Mouse (Mus musculus) fat pad, adult 2 months (tissue): ENCODE measurements around the gene Farsa.
"Not testable (repeated sequence)": the region's sequence is repeated elsewhere in the genome, so short reads cannot be mapped to it uniquely, and the experiment has no call there.

ENCODE experiments used
- DNase-seq: peaks from one replicate; pipeline ENCODE4 v3.0.0-alpha.2; 2011; ENCODE audit warnings: low read depth, low spot score; ENCODE audit errors: extremely low read depth

The Farsa gene

DNA sequence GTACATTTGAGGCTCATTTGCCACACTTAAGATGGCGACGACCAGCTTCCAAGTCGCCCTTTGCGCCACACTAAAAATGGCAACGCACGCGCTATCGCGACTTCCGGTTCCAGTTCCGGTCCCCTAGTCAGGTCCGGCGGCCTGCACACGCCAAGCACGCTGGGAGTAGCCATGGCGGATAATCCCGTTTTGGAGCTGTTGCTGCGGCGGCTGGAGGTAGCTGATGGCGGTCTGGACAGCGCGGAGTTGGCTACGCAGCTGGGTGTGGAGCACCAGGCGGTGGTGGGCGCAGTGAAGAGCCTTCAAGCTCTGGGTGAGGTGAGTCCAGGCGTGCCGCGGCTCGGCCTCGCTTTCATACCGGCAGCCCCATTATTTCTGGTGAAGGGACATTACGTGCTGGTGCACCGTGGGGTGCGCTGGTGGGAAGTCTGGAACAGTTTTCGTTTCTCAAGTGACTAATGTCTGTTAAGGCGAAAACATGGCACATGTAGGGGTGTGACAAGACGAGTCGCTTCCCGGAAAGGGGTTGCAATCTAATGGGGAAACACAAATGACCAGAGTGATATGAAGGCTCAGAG lies at the start of gene Farsa:
Gene Farsa, plus strand, starts transcription at position 126 of the 578 bp plus-strand sequence.
- DNase-seq, result peak; percentile 45

DNA sequence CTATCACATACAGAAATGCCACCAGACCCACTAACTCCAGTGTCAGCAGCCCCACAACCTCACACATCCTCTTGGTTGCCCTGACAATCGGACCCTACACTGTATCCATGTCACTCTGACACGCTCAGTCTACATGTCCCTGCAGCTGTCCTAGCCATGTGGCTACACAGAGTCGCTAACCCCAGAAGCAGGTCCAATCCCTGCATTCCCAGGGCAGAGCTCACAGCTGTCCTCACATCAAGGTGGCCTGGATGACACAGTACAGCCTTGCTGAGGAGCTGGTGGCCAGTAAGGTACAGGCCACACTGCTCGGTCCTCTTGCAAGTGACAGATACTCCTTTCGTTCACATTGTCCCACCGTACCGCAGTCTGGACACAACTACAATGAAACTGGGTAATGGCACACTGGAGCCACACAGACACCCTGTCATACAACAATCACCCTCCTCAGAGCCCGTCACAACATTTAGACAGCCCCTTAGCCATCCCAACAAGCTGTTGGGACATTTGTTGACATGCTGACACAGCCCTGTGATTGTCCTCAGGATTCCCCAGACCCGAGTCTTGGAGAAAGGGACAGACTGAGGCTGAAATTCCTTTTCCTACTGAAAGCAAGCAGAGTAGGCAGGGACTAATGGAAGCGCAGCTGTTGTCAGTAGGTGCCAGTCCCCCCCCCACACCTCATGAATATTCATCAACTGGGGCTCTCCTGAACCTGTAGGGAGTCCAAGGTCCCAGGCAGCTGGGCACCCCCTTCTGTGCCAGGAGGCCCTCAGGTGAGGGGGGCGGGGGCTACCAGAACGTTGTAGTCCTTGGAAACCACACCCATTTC lies 47.5 kb upstream of the Farsa start:
- DNase-seq, result no peak

DNA sequence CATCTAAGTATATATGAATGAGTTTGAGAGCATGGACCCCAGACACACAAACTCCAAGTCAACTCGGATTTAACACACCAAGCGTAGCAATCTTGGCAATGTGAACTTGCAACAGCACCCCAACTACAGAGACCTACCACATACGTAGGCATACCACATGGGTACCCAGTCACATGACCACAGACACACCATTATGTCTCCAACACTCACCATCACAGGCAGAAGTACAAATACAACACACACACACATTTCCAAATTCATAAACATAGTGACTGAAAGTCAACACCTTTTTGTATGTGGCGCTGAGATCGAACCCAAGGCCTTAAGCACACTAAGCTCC lies 46.9 kb upstream of the Farsa start:
- no peak for DNase-seq

GRCm38 (mm10) chr8:84810896-84811295 lies 45.9 kb upstream of the Farsa start:
- no peak for DNase-seq

- no peak for DNase-seq
These were observed 45.5 kb upstream of the Farsa start for GRCm38 (mm10) chr8:84811303-84811702.

DNA sequence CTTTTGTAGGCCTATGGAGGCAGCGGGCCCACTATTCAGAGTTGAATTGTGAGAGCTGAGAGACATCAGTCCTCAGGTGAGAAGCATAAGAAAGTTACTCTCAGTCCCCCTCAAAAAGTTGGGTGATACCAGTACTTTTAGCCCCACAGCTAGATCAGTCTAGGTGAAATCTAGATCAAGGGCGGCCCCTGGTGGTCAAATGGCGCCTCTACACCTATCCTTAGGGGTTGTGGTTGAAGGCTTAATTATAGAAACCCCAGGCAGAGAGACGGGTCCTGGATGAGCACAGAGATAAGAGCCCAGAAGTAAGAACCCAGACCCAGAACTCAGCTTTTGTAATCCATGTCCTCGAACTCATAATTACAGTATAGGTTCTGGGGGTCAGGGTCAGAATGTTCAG lies 43.7 kb upstream of the Farsa start:
- DNase-seq, result no peak

GRCm38 (mm10) chr8:84813830-84814229 lies 43.0 kb upstream of the Farsa start:
- DNase-seq, result no peak

- no peak for DNase-seq
These were observed 42.6 kb upstream of the Farsa start for GRCm38 (mm10) chr8:84814240-84814554.

- no peak for DNase-seq
These were observed 42.0 kb upstream of the Farsa start for GRCm38 (mm10) chr8:84814555-84815441.

DNA sequence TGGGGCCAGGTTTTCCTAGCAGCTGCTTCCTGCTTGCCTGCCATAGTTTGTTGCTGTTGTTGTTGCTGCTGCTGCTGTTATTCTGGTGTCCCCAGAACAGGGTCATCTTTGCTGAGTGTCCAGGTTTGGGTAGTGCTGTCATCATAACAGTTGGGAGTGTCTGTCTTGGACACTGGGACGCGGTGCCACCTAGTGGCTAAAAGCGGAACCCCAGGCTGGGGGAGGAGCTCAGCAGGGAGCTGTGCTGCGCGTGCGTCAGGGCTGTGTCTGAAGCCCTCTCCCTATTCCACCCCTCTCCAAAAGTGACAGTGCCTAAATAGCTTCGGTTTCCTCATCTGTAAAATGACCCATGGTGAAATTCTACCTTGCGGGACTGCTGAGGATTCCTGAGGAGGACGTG lies 41.2 kb upstream of the Farsa start:
- DNase-seq, result no peak

- DNase-seq, result no peak
These were observed 40.7 kb upstream of the Farsa start for GRCm38 (mm10) chr8:84816117-84816516.

DNA sequence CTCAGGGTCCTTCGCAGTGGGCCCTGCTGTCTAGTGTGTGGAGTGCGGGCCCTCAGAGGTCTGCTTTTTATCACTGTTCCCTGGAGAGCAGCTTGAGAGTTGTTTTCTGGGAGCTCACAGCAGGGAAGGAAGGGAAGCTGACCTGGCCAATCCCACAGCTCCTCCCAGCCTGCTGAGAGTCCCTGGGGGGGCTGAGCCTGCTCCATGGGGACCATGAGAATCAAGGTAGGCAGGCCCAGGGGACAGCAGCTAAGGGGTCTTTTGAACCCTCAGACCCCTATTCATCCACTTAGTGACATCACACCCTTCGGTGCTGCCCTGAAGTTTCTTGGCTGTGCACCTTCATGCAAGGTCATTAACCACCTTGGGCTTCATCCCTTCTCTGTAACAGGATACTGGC lies 34.1 kb upstream of the Farsa start, which contains the start of gene Dand5:
Gene Dand5, minus strand, starts transcription at position 101 of the 400 bp plus-strand sequence.
- DNase-seq, result no peak

DNA sequence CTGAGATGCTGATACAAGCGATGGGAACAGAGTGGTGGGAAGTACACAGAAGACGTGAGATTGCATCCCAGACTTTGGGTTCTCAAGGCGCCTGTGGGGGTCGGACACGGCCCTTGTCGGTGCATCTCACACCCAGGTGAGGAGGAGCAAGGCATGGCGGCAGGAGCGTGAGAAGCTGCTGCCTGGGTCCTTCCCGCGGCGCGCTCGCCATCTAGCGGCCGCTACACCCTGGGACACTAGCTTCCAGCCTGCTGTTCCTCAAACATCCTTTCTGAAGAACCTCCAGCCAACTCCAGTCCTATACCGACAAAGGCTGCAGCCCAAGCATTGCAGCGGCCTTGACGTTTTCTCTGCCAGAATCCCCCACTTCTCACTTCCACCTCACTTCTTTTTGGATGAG lies 33.1 kb upstream of the Farsa start:
- DNase-seq, result no peak

- DNase-seq, result no peak
These were observed 31.2 kb upstream of the Farsa start for GRCm38 (mm10) chr8:84825636-84826035.

DNA sequence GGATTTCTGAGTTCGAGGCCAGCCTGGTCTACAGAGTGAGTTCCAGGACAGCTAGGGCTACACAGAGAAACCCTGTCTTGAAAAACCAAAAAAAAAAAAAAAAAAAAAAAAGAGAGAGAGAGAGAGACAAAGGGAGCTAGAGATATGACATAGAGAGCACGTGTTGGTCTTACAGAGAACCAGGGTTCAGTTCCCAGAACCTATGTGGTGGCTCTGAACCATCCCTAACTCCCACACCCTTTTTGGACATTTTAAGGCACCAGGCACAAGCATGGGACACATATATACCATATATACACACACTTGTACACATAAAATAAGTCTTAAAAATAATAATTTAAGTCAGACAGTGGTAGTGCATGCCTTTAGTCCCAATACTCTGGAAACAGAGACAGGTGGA lies 30.3 kb upstream of the Farsa start:
- DNase-seq, result not testable (repeated sequence)

DNA sequence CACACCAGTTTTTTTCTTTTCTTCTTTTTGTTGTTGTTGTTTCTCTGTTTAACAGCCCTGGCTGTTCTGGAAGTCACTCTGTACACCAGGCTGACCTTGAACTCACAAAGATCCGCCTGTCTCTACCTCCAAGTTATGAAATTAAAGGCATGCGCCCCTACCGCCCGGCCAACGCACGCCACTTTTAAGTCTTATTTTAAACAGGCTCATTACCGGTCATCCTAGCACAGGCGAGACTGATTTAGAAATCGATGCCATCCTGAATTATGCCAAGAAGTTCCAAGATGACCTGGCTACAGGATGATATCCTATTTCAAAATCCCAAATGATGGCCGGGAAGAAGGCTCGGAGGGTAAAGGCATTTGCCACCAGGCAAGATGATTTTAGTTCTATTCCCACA lies 25.3 kb upstream of the Farsa start, which contains the start of gene Gadd45gip1:
Gene Gadd45gip1, plus strand, starts transcription at position 33 of the 400 bp plus-strand sequence.
- DNase-seq, result peak; percentile 52

GRCm38 (mm10) chr8:84832034-84832717 lies 24.6 kb upstream of the Farsa start:
- DNase-seq, result no peak

GRCm38 (mm10) chr8:84832759-84833742 lies 23.7 kb upstream of the Farsa start:
- no peak for DNase-seq

GRCm38 (mm10) chr8:84834002-84834865 lies 22.6 kb upstream of the Farsa start:
- no peak for DNase-seq
